Mouse (Mus musculus) spleen, postnatal 14 days (tissue): Measurements from ENCODE around the gene Banp.

Experiments
- DNase-seq, 2 experiments: peaks; one replicate each; pipeline ENCODE4 v3.0.0; 2021 to 2022; ENCODE audit warnings: low spot score in 2 of 2

Gene Banp

DNA sequence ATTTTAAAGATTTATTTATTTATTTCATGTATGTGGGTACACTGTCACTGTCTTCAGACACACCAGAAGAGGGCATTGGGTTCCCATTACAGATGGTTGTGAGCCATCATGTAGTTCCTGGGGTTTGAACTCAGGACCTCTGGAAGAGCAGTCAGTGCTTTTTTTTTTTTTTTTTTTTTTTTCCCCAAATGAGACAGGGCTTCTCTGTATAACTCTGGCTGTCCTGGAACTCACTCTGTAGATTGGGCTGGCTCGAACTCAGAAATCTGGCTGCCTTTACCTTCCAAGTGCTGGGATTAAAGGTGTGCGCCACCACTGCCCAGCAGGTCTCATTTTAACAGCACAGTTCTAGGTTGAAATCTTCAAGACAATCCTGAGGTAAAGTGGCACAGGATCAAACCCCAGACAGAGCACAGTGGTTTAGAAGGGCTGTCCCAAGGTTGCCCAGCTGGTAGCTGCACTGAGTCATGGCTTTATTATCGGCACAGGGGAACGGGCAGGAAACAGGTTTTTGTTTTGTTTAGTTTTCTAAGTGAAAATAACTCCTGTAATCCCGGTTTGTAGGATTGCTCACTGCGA, at the start of gene Banp:
Gene Banp (plus strand): TSS at position 529 of the 579 bp plus-strand sequence.
- DNase-seq: no peak

DNA sequence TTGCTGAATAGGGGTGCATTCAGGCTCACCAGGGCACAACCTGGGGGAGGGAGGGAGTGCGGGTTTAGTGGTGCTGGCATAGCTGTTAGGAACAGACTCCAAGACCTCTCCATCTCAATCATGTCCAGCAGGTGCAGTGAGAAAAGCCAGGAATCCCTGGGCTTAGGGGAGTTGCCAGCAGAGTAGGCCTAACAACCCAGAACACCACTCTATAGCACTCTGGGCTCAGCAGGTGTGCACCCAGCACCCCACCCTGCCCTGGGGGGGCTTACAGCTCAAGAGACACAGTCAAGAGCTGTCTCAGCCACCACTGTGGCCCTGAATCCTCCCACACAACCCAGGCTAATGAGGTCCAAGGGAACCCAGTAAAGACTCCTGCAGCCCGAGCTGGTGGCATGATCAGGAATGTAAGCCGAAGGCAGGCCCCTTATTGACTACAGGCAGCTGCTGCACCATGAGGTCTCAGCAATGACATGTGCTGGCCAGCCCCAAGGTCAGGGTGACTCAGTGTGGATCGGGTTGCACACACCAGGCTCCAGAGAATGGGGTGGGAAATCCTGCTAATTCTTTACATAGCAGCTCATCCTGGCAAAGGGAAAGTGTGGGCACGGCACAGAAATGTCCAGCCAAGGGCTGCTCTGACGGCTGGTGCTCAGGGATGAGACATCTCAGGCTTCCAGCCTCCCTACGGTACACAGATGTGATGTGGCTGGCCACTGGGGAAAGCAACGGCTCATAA, 47.9 kb upstream of the Banp start:
- DNase-seq: no peak

DNA sequence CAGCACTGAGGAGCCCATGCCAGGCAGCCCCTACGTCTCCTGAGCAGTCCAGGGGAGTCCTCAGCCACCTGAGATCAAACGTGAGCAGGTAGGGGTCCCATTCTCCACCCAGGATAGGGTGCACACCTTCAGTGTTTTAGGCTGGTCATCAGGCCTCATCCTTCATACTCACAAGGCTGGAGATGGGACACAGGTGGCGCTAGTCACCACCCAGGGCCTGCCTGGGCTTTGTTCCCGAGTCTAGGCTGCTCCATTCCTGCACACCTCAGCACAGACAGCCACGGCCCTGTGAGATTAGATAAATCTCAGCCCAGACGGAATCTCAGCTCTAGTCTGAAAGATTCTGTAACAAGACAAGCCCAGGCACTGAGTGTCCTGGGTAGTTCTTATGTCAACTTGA, 45.6 kb upstream of the Banp start:
- no peak for DNase-seq

DNA sequence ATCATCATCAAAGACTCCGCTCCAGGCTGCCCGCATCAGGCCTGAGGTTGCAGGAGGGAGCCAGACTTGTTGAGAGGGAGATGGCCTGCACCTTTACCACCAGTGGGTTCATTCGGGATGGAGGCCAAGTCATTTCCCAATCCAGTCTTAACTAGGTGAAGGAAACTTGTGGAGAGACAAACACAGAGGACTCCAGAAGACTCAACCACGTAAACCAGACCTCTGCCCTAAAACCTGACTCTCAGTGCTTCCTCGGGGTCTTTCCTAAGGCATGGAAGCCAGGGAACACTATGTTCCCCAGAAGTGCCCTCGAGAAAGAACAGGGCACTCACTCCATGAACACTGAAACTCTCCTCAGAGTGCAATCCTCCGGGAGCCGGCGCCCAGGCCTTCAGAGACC, 44.6 kb upstream of the Banp start:
- DNase-seq: no peak

DNA sequence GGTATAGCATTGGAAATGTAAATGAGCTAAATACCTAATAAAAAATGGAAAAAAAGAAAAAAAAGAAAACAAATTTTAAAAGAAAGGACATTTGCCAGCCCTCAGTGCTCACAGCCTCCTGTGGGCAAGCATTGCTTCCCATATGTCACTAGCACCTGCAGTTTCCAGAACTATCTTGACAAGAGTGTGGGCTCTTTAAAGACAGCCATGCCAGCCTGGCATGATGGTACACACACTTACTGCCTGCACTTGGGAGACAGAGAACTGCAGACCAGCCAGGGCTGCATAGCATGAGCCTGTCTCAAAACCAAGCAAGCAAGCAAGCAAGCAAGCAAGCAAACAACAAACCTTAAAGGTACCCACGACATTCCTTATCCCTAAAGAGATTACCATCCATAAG, 44.1 kb upstream of the Banp start:
- DNase-seq: no peak

DNA sequence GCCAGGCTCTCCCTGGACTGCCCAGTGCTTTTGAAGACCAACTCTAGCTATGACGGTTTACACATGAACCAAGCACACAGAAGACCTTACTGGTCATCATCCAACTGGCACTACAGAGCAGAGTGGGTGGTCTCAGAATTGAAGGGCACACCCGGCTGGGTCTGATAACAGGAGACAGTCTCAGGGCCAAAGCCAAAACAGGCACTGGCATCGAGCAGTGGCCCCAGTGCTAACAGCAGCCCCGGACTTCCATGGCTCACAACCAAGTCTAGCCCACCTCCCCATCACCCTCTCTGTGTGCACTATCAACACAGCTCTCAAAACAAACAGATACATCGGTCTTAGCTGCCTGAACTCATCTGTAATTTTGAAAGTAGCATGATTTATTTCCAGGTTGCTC, 43.7 kb upstream of the Banp start:
- no peak for DNase-seq

DNA sequence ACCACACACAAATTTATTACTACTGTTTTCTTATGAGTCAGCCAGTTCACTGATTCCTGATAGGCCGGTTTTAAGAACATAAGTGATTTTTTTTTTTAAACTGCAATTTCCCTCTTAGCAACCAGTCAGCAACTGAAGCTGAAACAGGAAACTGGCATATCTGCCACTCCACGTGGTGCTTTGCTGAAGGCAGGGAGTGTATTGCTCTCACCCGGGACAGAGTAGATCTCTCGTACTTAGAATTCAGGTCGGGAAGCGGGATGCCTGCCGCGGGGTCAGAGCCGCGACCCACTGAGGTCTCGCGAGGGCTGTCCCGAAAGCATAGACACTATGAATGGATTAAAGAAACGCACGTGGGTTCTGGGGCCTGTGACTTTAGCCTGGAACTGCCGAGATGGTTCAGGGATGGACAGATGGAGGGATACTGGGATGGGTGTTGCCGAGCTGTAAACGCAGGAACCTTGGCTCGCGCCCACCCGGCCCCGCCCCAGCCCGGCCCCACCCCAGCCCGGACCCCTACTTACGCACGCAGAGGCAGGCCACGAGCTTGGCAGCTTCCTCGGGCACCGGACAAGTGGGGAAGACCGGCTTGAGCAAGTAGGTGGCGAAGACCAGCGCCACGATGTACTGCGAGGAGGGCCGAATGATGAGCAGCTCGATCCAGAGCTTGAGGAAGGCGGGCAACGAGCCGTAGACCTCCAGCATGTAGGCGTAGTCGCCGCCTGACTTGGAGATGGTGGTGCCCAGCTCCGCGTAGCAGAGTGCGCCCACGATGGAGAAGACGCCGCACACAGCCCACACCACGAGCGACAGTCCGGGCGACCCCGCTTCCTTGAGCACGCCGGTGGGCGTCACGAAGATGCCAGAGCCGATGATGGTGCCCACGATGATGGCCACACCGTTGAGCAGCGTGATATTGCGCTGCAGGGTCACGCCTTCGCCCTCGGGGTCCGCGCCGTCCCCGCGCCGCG, 42.7 kb upstream of the Banp start:
- peak in 1 of 2 experiments; percentile 25 for DNase-seq

DNA sequence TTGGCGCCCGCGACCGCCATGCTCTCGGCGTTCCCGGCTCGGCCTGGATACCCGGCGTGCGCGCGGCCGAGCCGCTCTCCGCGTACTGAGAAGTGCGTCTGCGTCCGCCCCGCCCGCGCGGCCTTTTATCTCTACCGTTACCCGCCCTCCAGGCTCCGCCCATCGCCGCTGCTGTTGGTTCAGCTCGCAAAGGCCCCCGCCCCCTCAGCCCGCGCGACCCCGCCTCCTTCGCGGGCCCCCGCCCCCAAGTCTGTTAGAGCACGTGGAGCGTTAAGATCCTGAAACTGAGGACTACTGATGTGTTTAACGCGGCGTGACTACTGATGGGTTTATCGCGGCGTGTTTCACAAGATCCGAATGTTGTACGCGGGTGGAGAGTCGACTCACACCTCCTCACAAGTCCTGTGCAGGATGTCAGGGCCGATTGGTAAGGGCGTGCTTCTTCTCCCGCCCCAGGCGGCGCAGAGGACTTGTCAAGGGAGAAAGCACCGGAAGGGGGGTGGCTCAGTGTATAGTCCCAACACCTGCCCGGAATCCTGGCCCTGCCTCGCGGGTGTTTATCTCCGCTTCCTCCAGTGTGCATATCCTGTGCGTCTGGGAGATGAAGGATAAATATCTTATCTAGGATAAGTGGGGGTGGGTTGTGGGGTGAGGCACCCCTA, 41.8 kb upstream of the Banp start, which contains the start of gene Slc7a5:
Gene Slc7a5 (minus strand): TSS at position 108 of the 662 bp plus-strand sequence.
- peak; percentile 98 to 99 for DNase-seq

DNA sequence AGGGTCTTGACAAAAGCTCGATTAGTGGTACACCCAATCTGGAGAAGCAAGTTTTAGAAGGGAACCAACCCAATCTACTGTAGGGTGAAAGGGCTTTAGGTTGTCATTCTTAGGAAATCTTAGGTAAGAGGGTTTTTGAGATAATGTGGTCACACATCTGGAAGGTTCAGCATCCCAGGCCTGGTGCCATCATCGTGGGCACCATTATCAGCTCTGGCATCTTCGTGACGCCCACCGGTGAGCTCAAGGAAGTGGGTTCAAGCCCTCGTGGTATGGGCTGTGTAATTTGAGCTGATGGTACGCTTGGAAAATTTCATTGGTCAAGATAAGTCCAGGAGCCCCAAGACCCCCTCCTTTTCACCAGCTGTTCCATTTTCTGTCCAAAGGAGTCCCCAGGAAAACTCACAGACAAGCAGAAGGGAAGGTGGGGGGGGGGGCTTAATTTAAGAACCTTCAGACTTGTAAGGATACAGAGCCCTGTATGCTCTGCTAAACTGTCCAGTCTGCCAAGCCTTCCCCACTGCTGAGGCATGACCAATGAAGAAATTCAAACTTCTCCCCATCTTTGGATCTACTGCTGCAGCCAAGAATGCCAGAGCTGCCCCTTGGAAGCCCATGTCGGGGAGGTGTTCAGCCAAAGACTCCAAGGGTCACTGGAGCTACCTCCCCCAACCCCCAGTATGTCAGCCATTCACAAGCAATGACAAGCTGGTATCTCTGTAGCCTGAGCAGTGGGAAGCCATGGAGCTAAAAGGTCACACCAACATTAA, 41.0 kb upstream of the Banp start:
- DNase-seq: no peak

DNA sequence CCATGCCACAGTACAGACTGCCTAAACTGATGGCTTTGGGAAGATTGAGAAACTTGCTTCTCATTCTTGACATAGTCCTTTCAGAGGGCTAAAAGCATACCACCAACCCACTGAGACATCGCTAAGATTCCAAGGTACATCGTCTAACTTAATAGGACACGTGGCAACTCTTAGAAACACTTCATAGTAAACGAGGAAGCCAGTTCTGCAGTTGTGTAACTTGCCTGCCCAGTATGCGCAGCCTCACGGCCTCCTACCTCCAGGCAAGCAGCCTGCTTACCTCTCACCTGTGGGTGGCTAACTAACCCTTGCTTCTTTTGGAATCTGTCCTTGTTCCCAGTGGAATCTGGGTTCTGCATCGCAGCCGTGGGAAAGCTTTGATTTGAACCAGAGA, 40.4 kb upstream of the Banp start:
- no peak for DNase-seq

DNA sequence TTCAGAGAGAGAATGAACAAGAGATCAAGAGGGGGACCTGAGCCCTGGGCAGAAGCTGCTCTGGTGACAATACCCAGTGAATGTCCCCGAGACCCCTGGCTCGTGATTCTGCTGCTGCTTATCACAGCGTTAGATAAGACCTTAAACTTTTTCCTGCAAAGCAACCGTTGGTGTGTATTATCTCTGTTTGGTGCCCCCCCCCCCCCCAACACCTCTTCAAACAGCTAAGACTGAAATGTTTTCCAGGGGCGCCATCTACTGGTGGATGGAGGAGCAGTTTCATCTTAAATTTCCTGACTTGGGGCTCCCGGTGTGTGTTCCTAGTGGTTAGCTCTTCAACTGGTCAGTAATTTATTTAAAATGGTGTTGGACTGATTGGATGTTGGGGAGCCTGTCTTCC, 39.9 kb upstream of the Banp start:
- DNase-seq: peak; percentile 60 to 72

DNA sequence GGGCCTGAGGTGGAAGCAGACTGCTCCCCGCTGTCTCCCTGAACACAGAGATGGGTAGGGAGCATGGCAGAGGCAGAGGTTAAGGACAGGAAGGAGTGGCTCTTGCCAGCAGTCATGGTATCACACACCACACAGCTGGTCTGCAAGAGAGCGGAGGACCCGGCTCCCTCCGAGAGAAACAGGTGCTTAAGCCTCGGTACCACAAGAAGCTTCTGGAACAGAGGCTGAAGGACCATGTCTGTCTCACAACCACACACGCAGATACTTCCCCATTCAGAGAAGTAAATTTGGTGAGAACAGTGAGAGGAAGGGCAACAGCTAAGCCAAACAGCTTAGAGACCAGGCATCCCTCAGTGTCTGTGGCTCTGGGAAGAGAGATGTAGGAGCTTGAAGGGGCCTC, 38.1 kb upstream of the Banp start:
- no peak for DNase-seq

DNA sequence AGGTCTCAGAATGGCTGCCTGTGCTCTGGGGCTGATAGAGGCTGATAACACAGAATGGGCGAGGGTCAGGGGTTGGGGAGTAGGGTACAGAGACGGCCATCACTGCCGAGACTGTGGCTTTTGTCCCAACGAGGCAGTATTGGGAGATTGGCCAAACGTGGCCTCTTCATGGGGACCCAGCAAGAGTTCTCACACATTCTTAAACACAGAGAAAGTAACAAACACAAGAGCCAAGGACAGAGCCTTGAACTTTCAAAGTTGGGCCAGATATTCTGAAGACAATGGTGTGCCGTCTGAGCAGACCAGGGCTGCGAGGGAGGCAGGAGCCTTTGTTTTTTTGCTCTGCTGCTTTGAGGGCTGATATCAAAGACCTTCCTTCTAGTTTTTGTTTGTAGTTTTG, 37.6 kb upstream of the Banp start:
- DNase-seq: no peak

DNA sequence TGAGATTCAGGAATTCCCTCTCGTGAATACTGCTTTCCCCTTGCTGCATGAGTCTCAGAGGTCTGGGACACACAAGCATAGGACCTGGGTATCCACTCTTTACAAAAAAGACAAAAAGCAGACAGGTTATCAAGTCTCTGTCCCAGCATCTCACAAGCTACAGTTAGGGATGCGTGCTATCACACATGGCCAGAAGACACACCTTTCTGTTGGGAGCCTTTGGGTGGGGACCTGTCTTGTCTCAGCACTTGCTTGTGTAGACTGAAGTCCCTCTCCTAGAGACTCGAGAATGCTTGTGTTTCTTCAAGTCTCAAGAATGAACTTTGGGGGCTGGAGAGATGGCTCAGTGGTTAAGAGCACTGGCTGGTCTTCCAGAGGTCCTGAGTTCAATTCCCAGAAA, 36.7 kb upstream of the Banp start:
- DNase-seq: no peak

DNA sequence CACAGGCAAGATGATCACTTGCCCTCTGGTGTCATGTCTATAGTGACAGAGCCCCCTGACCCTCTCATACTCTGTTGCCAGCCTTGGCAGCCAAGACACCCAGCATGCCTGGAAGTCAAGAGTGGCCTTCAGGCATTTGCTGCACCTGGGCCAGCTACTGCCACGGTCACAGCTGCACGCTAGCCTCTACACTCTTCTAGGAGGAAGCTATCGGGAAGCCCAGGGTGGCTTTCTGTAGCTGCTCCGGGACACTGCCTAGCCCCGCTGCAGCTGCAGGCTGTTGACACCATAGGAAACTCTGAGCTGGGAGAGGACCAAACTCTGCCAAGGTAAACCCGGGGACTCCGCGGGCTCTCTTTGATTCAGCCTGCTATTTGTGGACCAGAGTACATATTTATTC, 36.2 kb upstream of the Banp start:
- DNase-seq: no peak

DNA sequence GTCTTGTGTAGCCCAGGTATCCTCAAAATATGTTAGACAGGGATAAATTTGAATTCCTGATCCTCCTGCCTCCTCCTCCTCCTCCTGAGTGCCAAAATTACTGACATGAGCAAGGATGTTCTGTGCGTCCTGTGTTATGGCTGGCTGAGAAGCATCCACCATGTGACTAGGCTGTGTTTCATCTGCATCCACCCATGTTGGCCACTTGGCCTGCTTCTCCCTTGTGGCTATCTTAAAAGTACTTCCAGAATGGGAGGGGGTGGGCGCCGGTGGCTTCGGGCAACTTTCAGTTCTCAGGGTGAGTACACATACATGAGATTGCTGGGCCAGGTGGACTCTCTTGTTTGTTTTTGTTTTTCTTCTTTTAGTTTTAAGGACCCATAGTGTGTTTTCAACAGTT, 30.4 kb upstream of the Banp start:
- DNase-seq: no peak

DNA sequence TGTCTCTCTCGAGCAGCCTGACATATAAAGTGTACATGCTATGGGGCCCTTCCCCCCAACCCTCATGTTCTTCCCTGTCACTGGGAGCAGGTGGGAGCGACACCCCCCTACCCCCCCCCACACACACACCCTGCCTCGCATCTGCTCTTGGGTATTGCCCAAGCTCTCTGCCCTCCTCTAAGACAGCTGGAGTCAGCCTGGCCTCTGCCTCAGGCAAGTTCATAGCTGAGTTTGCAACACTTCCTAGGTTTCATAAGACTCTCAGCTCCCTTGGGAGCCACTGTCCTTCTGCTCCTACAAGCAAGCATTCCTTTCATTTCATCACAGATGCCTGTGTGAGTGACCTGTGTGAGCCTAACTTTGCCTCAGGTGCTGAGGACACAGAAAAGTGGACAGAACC, 29.8 kb upstream of the Banp start:
- DNase-seq: no peak

DNA sequence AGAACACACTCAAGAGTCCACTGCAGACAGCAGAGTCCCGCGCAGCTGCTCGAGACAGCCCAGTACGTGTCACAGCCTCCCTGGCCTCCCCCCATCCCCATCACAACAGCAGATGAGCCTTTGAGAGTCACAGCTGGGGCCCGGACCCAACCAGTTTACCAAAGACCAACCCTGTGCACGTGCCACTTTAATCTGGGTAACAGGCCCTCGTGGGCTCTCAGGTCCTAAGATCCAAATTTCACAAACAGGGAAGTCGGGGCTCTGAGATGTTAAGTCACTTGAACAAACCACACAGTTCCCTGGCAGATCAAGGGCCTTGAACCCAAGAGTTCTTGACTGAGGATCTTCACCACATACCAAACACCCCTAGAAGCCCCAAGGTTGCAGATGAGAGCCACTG, 28.0 kb upstream of the Banp start:
- no peak for DNase-seq

DNA sequence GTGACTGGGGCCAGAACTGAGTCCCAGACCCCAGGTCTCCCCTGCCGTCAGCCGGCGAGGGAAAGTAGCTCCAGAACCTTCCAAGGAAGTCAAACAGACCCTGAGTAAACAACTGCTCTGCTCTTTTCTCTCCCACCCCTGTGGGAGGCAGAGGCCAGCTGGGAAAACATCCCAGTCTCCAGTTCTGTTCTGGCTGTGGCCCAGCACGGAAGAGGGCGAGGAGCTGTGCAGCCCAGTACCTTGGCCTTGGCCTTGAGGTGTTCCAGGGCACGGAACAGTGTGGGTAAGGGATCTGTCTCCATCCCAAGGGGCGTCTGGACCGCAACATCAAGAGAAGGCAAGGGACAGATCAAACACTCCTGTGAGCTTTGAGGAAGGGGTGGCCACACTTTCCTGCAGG, 27.4 kb upstream of the Banp start:
- DNase-seq: no peak

DNA sequence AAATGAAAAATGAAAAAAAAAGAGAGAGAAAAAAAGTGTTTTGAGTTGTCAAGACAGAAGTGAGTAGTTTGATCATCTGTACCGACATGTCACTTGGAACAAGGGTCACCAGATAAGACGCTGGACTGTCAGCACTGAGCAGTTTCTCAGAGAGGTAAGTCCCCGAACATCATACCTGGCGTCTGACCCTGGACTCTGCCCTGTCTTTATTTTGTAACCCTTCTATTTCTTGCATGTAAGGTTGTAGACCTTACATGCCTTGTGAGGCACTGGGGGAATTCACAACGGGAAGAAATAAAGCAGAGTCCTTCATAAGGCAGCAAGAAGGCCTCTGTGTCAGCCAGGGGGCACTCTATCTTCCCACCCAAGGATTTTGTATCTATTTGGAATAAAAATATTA, 24.9 kb upstream of the Banp start:
- DNase-seq: no peak

DNA sequence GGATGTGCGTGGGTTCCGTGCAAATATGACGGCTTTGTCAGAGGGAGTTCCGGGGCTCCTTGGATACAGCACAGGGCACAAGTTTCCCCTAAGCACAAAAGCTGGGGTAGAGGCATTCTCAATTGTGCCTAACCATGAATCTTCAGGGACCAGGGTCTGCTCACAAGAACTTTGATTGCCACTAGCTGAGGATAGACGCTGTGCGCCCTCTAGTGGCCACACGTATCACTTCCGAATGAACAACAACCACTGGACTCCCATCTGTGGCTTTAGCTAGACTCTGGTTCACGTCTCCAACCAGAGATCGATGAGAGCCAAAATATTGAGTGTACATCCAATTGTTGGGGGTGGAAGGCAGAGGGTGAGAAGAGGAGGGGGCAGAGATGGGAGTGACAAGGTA, 23.9 kb upstream of the Banp start:
- DNase-seq: peak; percentile 55 to 74
